Mouse (Mus musculus) hindbrain, embryonic 12.5 days (tissue): Measurements from ENCODE around the gene Atp2c2. TPM values are rescaled to one million over a fixed set of nuclear protein-coding genes. Genes with fewer than 3 reads are reported as not detected.
A peak's percentile ranks its signal among the peaks of the same experiment; 100 is the strongest.

Source experiments
- ATAC-seq: fragments of 200-750 bp; cut with Nextera tagmentation; 2 replicates; pipeline ENCODE4 v1.8.0; 2017; ENCODE audit warnings: moderate TSS enrichment; ENCODE audit not compliant: low FRiP score
- H3K27ac ChIP-seq: fragments of 300-500 bp; sonication (generic); 2 replicates; pipeline ENCODE4 v1.5.1; 2016; ENCODE audit warnings: mild to moderate bottlenecking
- H3K27me3 ChIP-seq: fragments of 300-500 bp; sonication (generic); 2 replicates; pipeline ENCODE4 v1.6.1; 2016; ENCODE audit warnings: mild to moderate bottlenecking
- H3K36me3 ChIP-seq: fragments of 300-500 bp; sonication (generic); 2 replicates; pipeline ENCODE4 v1.6.1; 2016; ENCODE audit warnings: mild to moderate bottlenecking
- H3K4me1 ChIP-seq: fragments of 300-500 bp; sonication (generic); 2 replicates; pipeline ENCODE4 v1.6.1; 2016
- H3K4me2 ChIP-seq: fragments of 300-500 bp; sonication (generic); replicated peaks from 2 replicates; pipeline ENCODE4 v1.6.1; 2016; ENCODE audit warnings: mild to moderate bottlenecking
- H3K4me3 ChIP-seq: fragments of 300-500 bp; sonication (generic); 2 replicates; pipeline ENCODE4 v1.5.1; 2016; ENCODE audit warnings: mild to moderate bottlenecking
- H3K9ac ChIP-seq: fragments of 300-500 bp; sonication (generic); 2 replicates; pipeline ENCODE4 v1.6.1; 2016; ENCODE audit warnings: mild to moderate bottlenecking, moderate library complexity
- H3K9me3 ChIP-seq: fragments of 300-500 bp; sonication (generic); replicated peaks from 2 replicates; pipeline ENCODE4 v1.6.1; 2016; ENCODE audit warnings: mild to moderate bottlenecking
- WGBS: fragments of 180-500 bp; shearing (Covaris S2); methylation state at CpG from one replicate; pipeline ENCODE4 v1.1.7; 2016; 5-methylcytosine and 5-hydroxymethylcytosine counted together
- polyA plus RNA-seq: library from polyadenylated mRNA; unstranded; fragments of >200 nt; fragmentation: Nextera tagmentation; extraction: Ambion mirVana; gene quantifications from 2 replicates; pipeline ENCODE4 v1.2.1, GENCODE M21; 2016

Atp2c2 gene
- 0.77 and 0.88 TPM in 2 replicates for polyA plus RNA-seq

GRCm38 (mm10) chr8:119699549-119700134 lies at the start of gene Atp2c2:
TSS of gene Atp2c2 (plus strand) at chr8:119700009.
- peak within 1 kb of the TSS; percentile 30 for H3K4me2 ChIP-seq
- H3K27me3 ChIP-seq, result peaks cover 52% of the 10 kb centered on the region
- H3K9me3 ChIP-seq, result no peaks in the 10 kb centered on the region
- no peaks in the 10 kb centered on the region for H3K36me3 ChIP-seq
- 5% methylated on average over 26 of the region's 26 CpGs for WGBS
- H3K9ac ChIP-seq, result no peak within 1 kb of the TSS
- H3K27ac ChIP-seq, result no peak within 1 kb of the TSS
- peak within 1 kb of the TSS; percentile 13 for H3K4me3 ChIP-seq
- no peak for ATAC-seq
- H3K4me1 ChIP-seq, result peaks cover 6% of the 10 kb centered on the region

- H3K27ac ChIP-seq, result no peak overlapping the region
- ATAC-seq, result no peak
- no peak overlapping the region for H3K4me3 ChIP-seq
- peaks cover 4% of the 10 kb centered on the region; the same call in 1 of the 2 replicates for H3K4me1 ChIP-seq
- H3K9ac ChIP-seq, result no peak overlapping the region
- no peak overlapping the region for H3K4me2 ChIP-seq
- WGBS, result 68% methylated on average over 2 of the region's 2 CpGs
- no peaks in the 10 kb centered on the region for H3K9me3 ChIP-seq
- no peaks in the 10 kb centered on the region for H3K36me3 ChIP-seq
- H3K27me3 ChIP-seq, result no peaks in the 10 kb centered on the region
Measured at GRCm38 (mm10) chr8:119651324-119651723, 48.5 kb upstream of the Atp2c2 start.

GRCm38 (mm10) chr8:119656709-119657464 lies 42.9 kb upstream of the Atp2c2 start:
- 63% methylated on average over 5 of the region's 5 CpGs for WGBS
- no peak overlapping the region for H3K4me3 ChIP-seq
- no peaks in the 10 kb centered on the region for H3K27me3 ChIP-seq

GRCm38 (mm10) chr8:119661081-119661480 lies 38.7 kb upstream of the Atp2c2 start:
- Histone ChIP-seq H3K27ac (no peak overlapping the region), H3K9ac (peak overlapping the region; percentile 29; the same call in 1 of the 2 replicates), H3K4me2 (no peak overlapping the region), H3K4me3 (no peak overlapping the region), H3K9me3 (0 out of 2 replicates have a peak, but pooled peaks cover 5% of the 10 kb centered on the region), H3K36me3 (no peaks in the 10 kb centered on the region), H3K27me3 (no peaks in the 10 kb centered on the region), H3K4me1 (peaks cover 9% of the 10 kb centered on the region)
- ATAC-seq, result 0 out of 2 replicates have a peak, but pooled peaks have one; percentile 22
- WGBS, result 4% methylated on average over 9 of the region's 9 CpGs

More at GRCm38 (mm10) chr8:119656709-119657464, 42.9 kb upstream of the Atp2c2 start:
- H3K4me1 ChIP-seq, result peaks cover 14% of the 10 kb centered on the region
- no peak for ATAC-seq
- H3K27ac ChIP-seq, result no peak overlapping the region
- no peaks in the 10 kb centered on the region for H3K36me3 ChIP-seq
- 0 out of 2 replicates have a peak, but pooled peaks cover 5% of the 10 kb centered on the region for H3K9me3 ChIP-seq
- H3K9ac ChIP-seq, result no peak overlapping the region
- no peak overlapping the region for H3K4me2 ChIP-seq

- H3K9ac ChIP-seq, result no peak overlapping the region
- ATAC-seq, result no peak
- H3K36me3 ChIP-seq, result no peaks in the 10 kb centered on the region
- peaks cover 9% of the 10 kb centered on the region for H3K4me1 ChIP-seq
- WGBS, result 66% methylated on average over 6 of the region's 6 CpGs
- H3K9me3 ChIP-seq, result 0 out of 2 replicates have a peak, but pooled peaks cover 5% of the 10 kb centered on the region
- H3K4me3 ChIP-seq, result no peak overlapping the region
- H3K27me3 ChIP-seq, result no peaks in the 10 kb centered on the region
- no peak overlapping the region for H3K27ac ChIP-seq
- no peak overlapping the region for H3K4me2 ChIP-seq
Measured at GRCm38 (mm10) chr8:119661892-119662291, 37.9 kb upstream of the Atp2c2 start.

- peaks cover 9% of the 10 kb centered on the region for H3K4me1 ChIP-seq
- ATAC-seq, result no peak
- 48% methylated on average over 11 of the region's 11 CpGs for whole genome bisulfite sequencing
Measured at GRCm38 (mm10) chr8:119663440-119663839, 36.4 kb upstream of the Atp2c2 start.

GRCm38 (mm10) chr8:119665270-119665669 lies 34.5 kb upstream of the Atp2c2 start:
- peaks cover 9% of the 10 kb centered on the region for H3K4me1 ChIP-seq
- H3K36me3 ChIP-seq, result no peaks in the 10 kb centered on the region
- ATAC-seq, result no peak
- no peaks in the 10 kb centered on the region for H3K27me3 ChIP-seq
- WGBS, result 75% methylated on average over 6 of the region's 6 CpGs
- no peaks in the 10 kb centered on the region for H3K9me3 ChIP-seq
- H3K4me2 ChIP-seq, result no peak overlapping the region
- H3K4me3 ChIP-seq, result no peak overlapping the region
- no peak overlapping the region for H3K9ac ChIP-seq
- H3K27ac ChIP-seq, result no peak overlapping the region

More at GRCm38 (mm10) chr8:119663440-119663839, 36.4 kb upstream of the Atp2c2 start:
- Histone ChIP-seq H3K9ac (no peak overlapping the region), H3K4me2 (no peak overlapping the region), H3K27me3 (no peaks in the 10 kb centered on the region), H3K4me3 (no peak overlapping the region), H3K9me3 (no peaks in the 10 kb centered on the region), H3K36me3 (no peaks in the 10 kb centered on the region), H3K27ac (no peak overlapping the region)

GRCm38 (mm10) chr8:119666219-119666951 lies 33.4 kb upstream of the Atp2c2 start, which contains the start of gene Wfdc1:
TSS of gene Wfdc1 (plus strand) at chr8:119666365.
- no peaks in the 10 kb centered on the region for H3K36me3 ChIP-seq
- H3K4me2 ChIP-seq, result no peak within 1 kb of the TSS
- 23% methylated on average over 14 of the region's 14 CpGs for WGBS
- no peak for ATAC-seq
- H3K4me3 ChIP-seq, result no peak within 1 kb of the TSS
- H3K9ac ChIP-seq, result peak within 1 kb of the TSS; percentile 25; the same call in 1 of the 2 replicates
- peaks cover under 1% of the 10 kb centered on the region; the same call in 1 of the 2 replicates for H3K4me1 ChIP-seq
- no peak within 1 kb of the TSS for H3K27ac ChIP-seq
- no peaks in the 10 kb centered on the region for H3K27me3 ChIP-seq
- H3K9me3 ChIP-seq, result no peaks in the 10 kb centered on the region

GRCm38 (mm10) chr8:119668447-119668846 lies 31.4 kb upstream of the Atp2c2 start:
- no peak overlapping the region for H3K27ac ChIP-seq
- H3K4me1 ChIP-seq, result no peaks in the 10 kb centered on the region
- no peak overlapping the region for H3K4me3 ChIP-seq
- no peak overlapping the region for H3K9ac ChIP-seq
- no peak for ATAC-seq
- WGBS, result 67% methylated on average over 9 of the region's 9 CpGs
- H3K9me3 ChIP-seq, result no peaks in the 10 kb centered on the region
- no peaks in the 10 kb centered on the region for H3K36me3 ChIP-seq
- no peaks in the 10 kb centered on the region for H3K27me3 ChIP-seq
- no peak overlapping the region for H3K4me2 ChIP-seq

GRCm38 (mm10) chr8:119669284-119669683 lies 30.5 kb upstream of the Atp2c2 start:
- no peak for ATAC-seq
- WGBS, result 57% methylated on average over 12 of the region's 12 CpGs

GRCm38 (mm10) chr8:119670419-119671091 lies 29.3 kb upstream of the Atp2c2 start:
- H3K9me3 ChIP-seq, result no peaks in the 10 kb centered on the region
- H3K4me3 ChIP-seq, result no peak overlapping the region
- ATAC-seq, result no peak
- 0 out of 2 replicates have a peak, but pooled peaks cover 2% of the 10 kb centered on the region for H3K27me3 ChIP-seq
- H3K9ac ChIP-seq, result no peak overlapping the region
- no peaks in the 10 kb centered on the region for H3K4me1 ChIP-seq
- H3K4me2 ChIP-seq, result no peak overlapping the region
- no peak overlapping the region for H3K27ac ChIP-seq
- no peaks in the 10 kb centered on the region for H3K36me3 ChIP-seq
- 65% methylated on average over 16 of the region's 16 CpGs for WGBS

More at GRCm38 (mm10) chr8:119669284-119669683, 30.5 kb upstream of the Atp2c2 start:
- H3K36me3 ChIP-seq, result no peaks in the 10 kb centered on the region
- H3K27me3 ChIP-seq, result no peaks in the 10 kb centered on the region
- no peak overlapping the region for H3K4me2 ChIP-seq
- H3K4me3 ChIP-seq, result no peak overlapping the region
- H3K9me3 ChIP-seq, result no peaks in the 10 kb centered on the region
- no peak overlapping the region for H3K27ac ChIP-seq
- H3K9ac ChIP-seq, result no peak overlapping the region
- H3K4me1 ChIP-seq, result no peaks in the 10 kb centered on the region
